Mouse (Mus musculus) c-Kit-positive CD71-positive TER-119-positive erythroid progenitor cells, embryonic 14.5 days (primary cell): ENCODE measurements around the gene Gpr37l1.
"Not testable (repeated sequence)": the region's sequence is repeated elsewhere in the genome, so short reads cannot be mapped to it uniquely, and the experiment has no call there.

Experiments used
- DNase-seq: peaks from one replicate; pipeline ENCODE4 v3.0.0-alpha.2; 2013; ENCODE audit warnings: low spot score

Gpr37l1 gene

DNA sequence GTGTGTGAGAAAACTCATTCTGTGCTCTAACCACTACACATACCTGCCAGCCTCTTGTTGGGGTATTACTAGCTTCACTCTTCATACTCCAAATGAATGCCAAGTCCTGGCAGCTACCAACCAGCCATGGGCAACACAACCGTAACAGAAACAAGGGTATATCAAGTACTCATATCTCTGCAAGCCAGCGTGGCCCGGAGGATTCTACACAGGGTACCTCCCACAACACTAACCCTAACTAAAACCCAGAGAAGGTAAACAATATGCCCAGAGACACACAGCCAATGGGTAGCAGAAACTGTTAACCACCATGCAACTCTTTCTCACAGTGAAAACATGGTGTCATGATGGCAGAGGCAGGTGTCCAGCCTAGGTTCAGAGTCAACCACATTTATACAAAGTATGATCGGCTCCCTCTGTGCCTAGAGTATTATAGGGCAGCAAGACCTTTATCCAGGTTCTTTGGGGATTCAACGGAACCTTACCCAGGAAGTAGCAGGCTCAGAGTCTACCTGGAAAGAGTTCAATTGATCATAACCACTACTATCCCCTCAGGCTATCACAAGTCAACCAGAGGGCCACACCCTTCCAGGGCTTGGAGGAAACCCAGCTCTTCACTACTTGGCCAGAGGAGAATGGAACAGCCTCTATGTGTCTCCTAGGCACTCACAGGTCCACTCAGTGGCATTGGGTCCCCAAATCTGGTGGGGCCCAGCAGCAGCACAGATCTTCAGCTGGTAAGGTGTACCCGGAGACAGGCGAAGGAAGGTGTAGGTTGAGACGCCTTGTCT lies 42.7 kb downstream of the Gpr37l1 start:
- DNase-seq = no peak

DNA sequence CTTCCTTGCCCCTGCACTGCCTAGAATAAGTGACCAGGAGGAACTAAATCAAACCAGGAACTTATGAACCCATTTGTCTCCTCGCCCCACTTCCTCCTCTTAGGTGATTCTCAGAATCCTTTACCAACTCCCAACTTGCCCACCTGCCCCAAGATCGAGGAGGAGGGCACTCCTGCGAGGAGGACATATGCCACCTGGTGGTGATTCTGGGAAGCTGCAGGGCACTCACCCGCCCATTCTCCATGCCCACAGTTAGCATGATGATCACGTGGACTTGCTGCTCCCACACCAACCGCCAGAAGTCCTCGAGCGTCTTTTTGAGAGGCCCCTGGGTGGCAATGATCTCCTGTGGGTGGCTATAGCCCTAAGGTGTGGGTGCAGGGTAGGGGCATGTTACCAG lies 54.8 kb downstream of the Gpr37l1 start:
- no peak for DNase-seq

DNA sequence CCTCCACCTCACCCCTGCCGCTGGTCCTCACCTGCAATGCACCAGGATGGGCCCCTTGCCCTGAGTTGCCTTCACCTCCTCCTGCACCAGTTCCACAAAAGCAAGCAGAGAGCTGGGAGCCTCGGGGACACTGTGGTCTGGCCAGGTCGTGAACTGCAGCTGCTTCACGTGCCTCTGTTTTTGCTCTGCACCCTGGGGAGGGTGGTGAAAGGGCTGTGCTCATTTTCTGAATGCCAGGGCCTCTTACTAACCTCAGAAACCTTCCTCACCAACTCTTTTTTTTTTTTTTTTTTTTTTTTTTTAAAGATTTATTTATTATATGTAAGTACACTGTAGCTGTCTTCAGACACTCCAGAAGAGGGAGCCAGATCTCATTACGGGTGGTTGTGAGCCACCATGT lies 56.2 kb downstream of the Gpr37l1 start:
- DNase-seq = not testable (repeated sequence)
